Mouse (Mus musculus) forebrain, postnatal 0 days (tissue): ENCODE results near the gene Sgsm1. TPM values are rescaled to one million over a fixed set of nuclear protein-coding genes. Genes with fewer than 3 reads are reported as not detected.

ENCODE experiments used
- ATAC-seq: fragments of 200-750 bp; cut with Nextera tagmentation; 2 replicates; pipeline ENCODE4 v1.8.0; 2017; ENCODE audit warnings: mild to moderate bottlenecking, moderate library complexity
- DNase-seq: peaks from one replicate; pipeline ENCODE4 v3.0.0-alpha.2; 2015
- H3K27ac ChIP-seq: fragments of 300-500 bp; sonication (generic); 2 replicates; pipeline ENCODE4 v1.5.1; 2014; ENCODE audit warnings: low read depth, mild to moderate bottlenecking, antibody characterized with exemption, low read length, moderate library complexity, mixed read lengths
- H3K27me3 ChIP-seq: fragments of 300-500 bp; sonication (generic); 2 replicates; pipeline ENCODE4 v1.6.1; 2014; ENCODE audit warnings: mild to moderate bottlenecking, low read length, mixed read lengths; ENCODE audit not compliant: insufficient read depth
- H3K36me3 ChIP-seq: fragments of 300-500 bp; sonication (generic); 2 replicates; pipeline ENCODE4 v1.6.1; 2014; ENCODE audit warnings: mild to moderate bottlenecking, moderate library complexity; ENCODE audit not compliant: insufficient read depth
- H3K4me1 ChIP-seq: fragments of 300-500 bp; sonication (generic); 2 replicates; pipeline ENCODE4 v1.6.1; 2014; ENCODE audit warnings: antibody characterized with exemption; ENCODE audit not compliant: insufficient read depth
- H3K4me2 ChIP-seq: fragments of 300-500 bp; sonication (generic); 2 replicates; pipeline ENCODE4 v1.6.1; 2014; ENCODE audit warnings: low read depth, mild to moderate bottlenecking, moderate library complexity
- H3K4me3 ChIP-seq: fragments of 300-500 bp; sonication (generic); 2 replicates; pipeline ENCODE4 v1.5.1; 2014; ENCODE audit warnings: low read depth, low read length, mixed read lengths
- H3K9ac ChIP-seq: fragments of 300-500 bp; sonication (generic); 2 replicates; pipeline ENCODE4 v1.6.1; 2014; ENCODE audit warnings: mild to moderate bottlenecking
- H3K9me3 ChIP-seq: fragments of 300-500 bp; sonication (generic); 2 replicates; pipeline ENCODE4 v1.6.1; 2016; ENCODE audit warnings: low read length
- CTCF ChIP-seq: sonication (generic); IDR thresholded peaks from 2 replicates; pipeline ENCODE4 v1.5.1; 2016; ENCODE audit warnings: antibody characterized with exemption, control low read depth, low read depth
- WGBS: fragments of 180-500 bp; shearing (Covaris S2); extraction: QIAGEN DNeasy Blood & Tissue Kit; methylation state at CpG from one replicate; pipeline ENCODE4 v1.1.7; 2014; 5-methylcytosine and 5-hydroxymethylcytosine counted together
- polyA plus RNA-seq: library from polyadenylated mRNA; unstranded; fragments of >200 nt; fragmentation: Nextera tagmentation; extraction: Ambion mirVana; gene quantifications from 2 replicates; pipeline ENCODE4 v1.2.1, GENCODE M21; 2015
- total RNA-seq: library from RNA; depleted of rRNA; stranded (reverse); fragments of >200 nt; gene quantifications from 2 replicates; pipeline ENCODE4 v1.2.3, GENCODE M21; 2014

Gene Sgsm1
- total and polyA plus RNA-seq, 2 experiments from 2014 or later = 16.5 to 48.7 TPM

DNA sequence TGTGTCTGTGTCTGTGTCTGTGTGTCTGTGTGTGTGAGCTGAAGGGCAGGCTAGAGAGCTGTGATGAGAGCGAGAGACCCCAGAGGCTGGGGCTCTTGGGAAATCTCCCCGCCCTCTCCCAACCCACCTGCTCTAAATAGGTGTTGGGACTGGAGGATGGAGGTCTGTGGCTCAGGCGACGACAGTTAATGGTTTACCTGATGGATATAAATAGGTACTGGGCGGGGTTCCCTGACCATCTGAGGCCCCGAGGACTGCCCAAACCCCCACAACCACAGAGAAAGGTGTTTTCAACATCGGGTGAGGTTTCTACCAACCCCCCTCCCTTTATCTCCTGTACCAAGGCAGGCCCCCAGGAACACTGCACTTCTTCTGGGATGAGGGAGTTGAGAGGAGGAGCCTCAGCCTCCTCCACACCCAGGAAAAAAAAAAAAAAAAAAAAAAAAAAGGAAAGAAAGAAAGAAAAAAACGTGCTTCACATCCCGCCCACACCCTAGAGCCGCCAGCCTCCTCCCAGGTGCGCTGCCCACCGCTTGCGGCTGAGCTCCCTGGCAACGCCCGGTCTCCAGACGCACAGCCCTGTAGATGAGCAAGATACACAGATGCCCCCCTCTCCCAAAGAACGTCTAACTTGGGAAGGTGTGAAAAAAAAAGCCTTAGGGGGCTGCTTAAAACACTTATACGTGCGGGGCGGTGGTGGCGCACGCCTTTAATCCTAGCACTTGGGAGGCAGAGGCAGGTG, 10.3 kb downstream of the Sgsm1 start:
- no peak overlapping the region for H3K4me2 ChIP-seq
- H3K36me3 ChIP-seq = peaks cover 2% of the 10 kb centered on the region; the same call in 1 of the 2 replicates
- no peak for TF ChIP-seq CTCF
- no peak overlapping the region for H3K4me3 ChIP-seq
- ATAC-seq = no peak
- H3K9ac ChIP-seq = no peak overlapping the region
- no peak overlapping the region for H3K27ac ChIP-seq
- no peak for DNase-seq
- no peaks in the 10 kb centered on the region for H3K4me1 ChIP-seq
- H3K9me3 ChIP-seq = no peaks in the 10 kb centered on the region
- 76% methylated on average over 22 of the region's 22 CpGs for WGBS
- no peaks in the 10 kb centered on the region for H3K27me3 ChIP-seq

DNA sequence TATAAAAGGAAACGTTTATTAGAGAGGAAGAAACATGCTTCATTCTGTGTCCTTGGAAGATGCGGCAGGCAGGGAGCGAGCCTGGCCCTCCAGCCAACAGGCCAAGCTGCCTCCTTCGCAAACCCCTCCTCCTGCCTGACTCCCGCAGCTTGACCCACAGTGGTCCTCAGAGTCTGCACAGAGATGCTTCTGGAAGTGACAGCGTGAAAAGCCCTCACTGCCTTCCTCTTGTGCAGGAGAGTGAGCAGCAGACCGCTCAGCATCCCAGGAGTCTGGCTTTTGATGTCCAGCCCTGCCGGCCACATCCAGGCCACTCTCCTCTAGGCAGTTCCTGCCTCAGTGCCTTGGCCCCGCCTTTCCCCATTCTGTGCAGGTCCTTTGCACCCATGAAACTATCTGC, 11.2 kb downstream of the Sgsm1 start:
- ATAC-seq (no peak), DNase-seq (no peak)
- Histone ChIP-seq H3K9ac (no peak overlapping the region), H3K27me3 (no peaks in the 10 kb centered on the region), H3K9me3 (no peaks in the 10 kb centered on the region), H3K27ac (no peak overlapping the region), H3K4me3 (no peak overlapping the region), H3K4me2 (no peak overlapping the region), H3K4me1 (no peaks in the 10 kb centered on the region), H3K36me3 (peaks cover 2% of the 10 kb centered on the region; the same call in 1 of the 2 replicates)
- TF ChIP-seq CTCF = no peak
- WGBS = 58% methylated on average over 9 of the region's 9 CpGs

DNA sequence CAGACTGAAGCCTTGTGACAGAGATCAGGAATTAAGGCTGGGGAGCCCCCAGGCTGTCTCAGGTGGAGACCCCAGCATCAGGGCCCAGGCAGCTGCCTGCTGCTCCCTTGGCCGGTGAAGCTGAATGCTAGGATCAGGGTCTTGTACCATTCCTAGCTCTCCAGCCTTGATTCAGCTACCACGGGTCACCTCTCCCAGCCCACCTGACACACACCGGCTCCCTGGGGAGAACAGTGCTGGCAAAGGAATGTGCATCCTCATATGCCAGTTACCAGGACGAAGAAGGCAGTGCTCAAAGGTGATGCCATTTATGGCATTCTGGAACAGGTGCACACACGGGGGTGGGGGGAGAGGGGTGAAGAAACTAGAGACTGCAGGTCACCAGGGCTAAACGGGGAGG, 11.8 kb downstream of the Sgsm1 start:
- H3K9me3 ChIP-seq = no peaks in the 10 kb centered on the region
- H3K4me3 ChIP-seq = no peak overlapping the region
- H3K4me1 ChIP-seq = no peaks in the 10 kb centered on the region
- no peak overlapping the region for H3K9ac ChIP-seq
- no peak for ATAC-seq
- DNase-seq = no peak
- no peaks in the 10 kb centered on the region for H3K27me3 ChIP-seq
- WGBS = 72% methylated on average over 6 of the region's 6 CpGs
- no peak overlapping the region for H3K4me2 ChIP-seq
- H3K36me3 ChIP-seq = peaks cover 2% of the 10 kb centered on the region; the same call in 1 of the 2 replicates
- no peak for TF ChIP-seq CTCF
- no peak overlapping the region for H3K27ac ChIP-seq

DNA sequence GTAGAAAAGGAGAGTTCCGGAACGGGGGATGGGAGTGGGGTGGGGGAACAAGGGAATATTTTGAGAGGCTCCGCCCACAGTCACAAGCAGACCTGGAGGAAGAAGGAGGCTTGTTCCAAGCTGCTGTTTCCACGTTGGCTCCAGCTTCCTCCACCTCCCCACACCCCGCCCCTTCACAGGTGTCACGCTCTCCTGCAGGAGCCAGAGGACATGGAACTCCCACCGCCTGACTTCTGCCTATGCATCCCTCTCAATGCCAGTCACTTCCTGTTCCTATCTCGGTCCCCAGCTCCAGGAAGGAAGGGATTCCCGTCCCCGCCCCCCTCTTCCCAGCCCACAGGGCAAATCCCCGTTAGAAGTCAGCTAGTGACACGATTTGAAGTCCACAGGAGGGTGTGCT, 12.5 kb downstream of the Sgsm1 start:
- H3K9ac ChIP-seq = no peak overlapping the region
- no peak overlapping the region for H3K4me2 ChIP-seq
- WGBS = 33% methylated on average over 12 of the region's 12 CpGs
- no peak for TF ChIP-seq CTCF
- no peaks in the 10 kb centered on the region for H3K4me1 ChIP-seq
- ATAC-seq = no peak
- DNase-seq = no peak
- no peak overlapping the region for H3K27ac ChIP-seq
- H3K36me3 ChIP-seq = peaks cover 2% of the 10 kb centered on the region; the same call in 1 of the 2 replicates
- H3K9me3 ChIP-seq = no peaks in the 10 kb centered on the region
- no peak overlapping the region for H3K4me3 ChIP-seq
- H3K27me3 ChIP-seq = no peaks in the 10 kb centered on the region

DNA sequence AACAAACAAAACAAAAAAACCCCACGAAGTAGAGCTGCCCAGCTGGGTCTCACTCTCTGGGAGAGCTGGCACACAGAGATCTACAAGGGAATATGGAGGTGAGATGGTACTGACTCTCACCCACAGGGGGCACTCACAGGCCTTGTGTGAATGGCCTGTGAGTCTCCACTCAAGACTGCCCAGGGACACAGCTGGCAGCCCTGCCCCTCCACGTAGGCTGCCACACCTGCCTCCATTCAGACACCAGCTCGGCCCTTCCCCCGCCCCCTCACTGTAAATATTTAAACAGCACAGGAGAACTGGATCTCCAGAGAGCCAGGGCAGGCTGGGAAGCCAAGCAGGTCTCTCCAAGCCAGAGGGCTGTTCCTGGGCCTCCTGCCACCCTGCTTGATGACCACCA, 14.8 kb downstream of the Sgsm1 start:
- WGBS = 50% methylated on average over 4 of the region's 4 CpGs
- Histone ChIP-seq H3K9ac (no peak overlapping the region), H3K36me3 (no peaks in the 10 kb centered on the region), H3K4me2 (no peak overlapping the region), H3K4me3 (no peak overlapping the region), H3K27me3 (no peaks in the 10 kb centered on the region), H3K9me3 (no peaks in the 10 kb centered on the region), H3K4me1 (no peaks in the 10 kb centered on the region), H3K27ac (no peak overlapping the region)
- ATAC-seq (no peak), DNase-seq (no peak)
- TF ChIP-seq CTCF = peak; percentile 43

DNA sequence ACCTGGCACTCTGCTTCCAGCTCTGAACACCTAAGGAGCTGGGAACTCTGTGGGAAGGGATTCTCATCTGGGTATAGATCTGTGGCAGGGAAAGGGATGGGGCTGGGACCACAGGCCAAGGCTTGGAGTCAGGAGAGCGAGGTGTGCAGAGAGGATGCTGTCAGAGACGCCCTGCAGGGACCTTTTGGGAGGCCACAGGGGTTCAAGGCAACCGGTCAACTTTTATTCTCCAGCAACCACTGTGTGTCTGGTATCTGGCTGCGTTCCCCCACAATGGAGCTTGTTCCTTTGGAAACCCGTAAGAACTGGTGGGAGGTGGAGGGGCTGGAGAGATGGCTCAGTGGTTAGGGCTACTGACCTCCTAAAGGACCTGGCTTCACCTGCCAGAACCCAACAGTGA, 16.0 kb downstream of the Sgsm1 start:
- Histone ChIP-seq H3K9me3 (no peaks in the 10 kb centered on the region), H3K4me2 (no peak overlapping the region), H3K36me3 (no peaks in the 10 kb centered on the region), H3K27me3 (no peaks in the 10 kb centered on the region), H3K4me3 (no peak overlapping the region), H3K4me1 (no peaks in the 10 kb centered on the region), H3K27ac (no peak overlapping the region), H3K9ac (no peak overlapping the region)
- ATAC-seq (no peak), DNase-seq (no peak)
- WGBS = 88% methylated on average over 5 of the region's 5 CpGs
- TF ChIP-seq CTCF = no peak

DNA sequence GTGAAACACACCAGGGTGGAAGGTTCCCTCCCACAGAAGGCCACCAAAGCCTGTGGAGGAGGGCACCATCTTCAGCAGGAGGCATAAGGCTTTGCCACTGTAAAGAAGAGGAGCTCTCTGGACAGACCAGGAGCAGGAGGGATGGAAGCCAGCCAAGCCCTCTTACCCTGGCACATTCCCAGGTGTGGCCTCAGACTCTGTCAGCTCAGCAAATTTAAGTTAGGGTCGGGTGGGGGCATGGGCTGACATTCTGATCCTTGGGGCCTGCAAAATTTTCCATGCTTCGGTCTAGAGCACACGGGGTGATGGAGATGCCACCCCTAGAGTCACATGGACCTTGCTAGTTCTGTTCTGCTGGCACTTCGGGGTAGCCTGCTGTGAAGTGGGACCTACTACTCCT, 17.1 kb downstream of the Sgsm1 start:
- no peak overlapping the region for H3K9ac ChIP-seq
- H3K27me3 ChIP-seq = no peaks in the 10 kb centered on the region
- H3K4me2 ChIP-seq = no peak overlapping the region
- H3K9me3 ChIP-seq = no peaks in the 10 kb centered on the region
- ATAC-seq = no peak
- H3K4me3 ChIP-seq = no peak overlapping the region
- WGBS = 79% methylated on average over 4 of the region's 4 CpGs
- H3K27ac ChIP-seq = no peak overlapping the region
- no peaks in the 10 kb centered on the region for H3K4me1 ChIP-seq
- no peak for DNase-seq
- TF ChIP-seq CTCF = no peak
- no peaks in the 10 kb centered on the region for H3K36me3 ChIP-seq
